Mouse (Mus musculus): ENCODE data around the gene Caly.

The Caly gene

GRCm38 (mm10) chr7:140081408-140082241 is 723 bp downstream of the Caly start:
- no peak for DNase-seq (ENCODE audit: low spot score in 2 of 2)

GRCm38 (mm10) chr7:140080503-140081156 is 1.7 kb downstream of the Caly start:
- no peak for DNase-seq (ENCODE audit: low spot score in 2 of 2)

- no peak for DNase-seq (ENCODE audit: low spot score in 2 of 2)
Observed at GRCm38 (mm10) chr7:140078711-140079110, 3.6 kb downstream of the Caly start.

GRCm38 (mm10) chr7:140077698-140078097 is 4.7 kb downstream of the Caly start:
- DNase-seq (ENCODE audit: low spot score in 2 of 2): no peak

GRCm38 (mm10) chr7:140070042-140070711 is 12.2 kb downstream of the Caly start:
- DNase-seq (ENCODE audit: low spot score in 2 of 2): no peak

DNA sequence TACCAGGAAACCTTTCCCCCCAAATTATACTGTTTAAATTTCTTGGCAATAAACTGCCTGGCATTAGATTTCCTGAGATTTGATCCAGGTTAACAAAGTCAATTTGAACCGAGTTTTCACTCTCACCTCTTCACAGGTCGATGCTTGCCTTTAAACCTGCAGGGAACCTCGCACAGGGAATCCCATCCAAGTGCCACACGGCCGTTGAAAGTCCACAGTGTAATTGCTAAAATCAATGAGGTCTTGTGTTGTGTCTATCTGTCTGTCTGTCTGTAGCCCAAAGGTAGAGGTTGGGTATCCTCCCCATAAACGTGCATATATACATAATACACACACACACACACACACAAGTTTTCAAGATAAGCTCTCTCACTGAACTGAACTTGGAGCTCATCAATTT is 15.0 kb downstream of the Caly start:
- DNase-seq (ENCODE audit: low spot score in 2 of 2): no peak

GRCm38 (mm10) chr7:140063092-140063491 is 19.3 kb downstream of the Caly start:
- peak in 1 of 2 experiments; percentile 56 for DNase-seq (ENCODE audit: low spot score in 2 of 2)

DNA sequence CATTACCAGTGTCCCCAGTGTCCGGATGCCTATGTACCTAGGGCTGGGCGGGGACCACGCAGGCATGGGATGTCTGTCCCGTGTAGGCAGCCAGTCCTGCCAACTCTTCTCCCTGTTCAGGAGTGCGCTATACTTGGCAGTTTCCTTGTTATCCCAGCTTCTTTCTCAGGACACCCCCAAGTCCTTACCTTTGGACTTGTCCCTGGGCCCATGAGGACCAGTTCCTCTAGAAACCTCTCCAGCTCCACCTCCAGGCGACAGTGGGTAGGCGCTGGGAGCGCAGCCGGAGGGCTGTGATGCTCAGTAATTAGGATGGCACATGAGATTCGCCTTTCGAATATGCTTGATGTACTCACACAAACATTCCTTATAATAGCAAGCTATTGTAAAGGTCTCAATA is 20.0 kb downstream of the Caly start:
- peak in 1 of 2 experiments; percentile 47 for DNase-seq (ENCODE audit: low spot score in 2 of 2)

GRCm38 (mm10) chr7:140061832-140062130 is 20.6 kb downstream of the Caly start:
- DNase-seq (ENCODE audit: low spot score in 2 of 2): no peak

GRCm38 (mm10) chr7:140060936-140061831 is 21.2 kb downstream of the Caly start:
- peak; percentile 57 to 63 for DNase-seq (ENCODE audit: low spot score in 2 of 2)

GRCm38 (mm10) chr7:140059601-140060000 is 22.7 kb downstream of the Caly start:
- no peak for DNase-seq (ENCODE audit: low spot score in 2 of 2)

DNA sequence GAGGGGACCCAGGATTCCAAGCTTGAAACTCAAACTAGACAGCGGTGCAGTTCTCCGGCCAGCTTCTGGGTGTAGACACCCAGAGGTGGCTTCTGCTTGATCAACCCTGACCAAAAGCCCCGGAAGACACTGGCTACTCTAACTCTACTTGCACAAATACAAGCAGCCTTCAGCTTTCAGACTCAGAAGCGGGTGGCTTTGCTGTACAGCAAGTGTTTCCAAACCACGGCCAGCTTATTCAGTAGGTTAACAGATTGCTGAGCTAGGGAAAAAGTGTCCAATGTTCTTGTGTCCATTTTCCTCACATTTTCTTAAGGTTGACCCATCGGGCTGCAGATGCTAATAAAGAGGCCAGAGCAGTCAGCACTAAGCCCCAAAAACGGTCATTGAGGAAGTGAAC is 23.8 kb downstream of the Caly start:
- DNase-seq (ENCODE audit: low spot score in 2 of 2): no peak

DNA sequence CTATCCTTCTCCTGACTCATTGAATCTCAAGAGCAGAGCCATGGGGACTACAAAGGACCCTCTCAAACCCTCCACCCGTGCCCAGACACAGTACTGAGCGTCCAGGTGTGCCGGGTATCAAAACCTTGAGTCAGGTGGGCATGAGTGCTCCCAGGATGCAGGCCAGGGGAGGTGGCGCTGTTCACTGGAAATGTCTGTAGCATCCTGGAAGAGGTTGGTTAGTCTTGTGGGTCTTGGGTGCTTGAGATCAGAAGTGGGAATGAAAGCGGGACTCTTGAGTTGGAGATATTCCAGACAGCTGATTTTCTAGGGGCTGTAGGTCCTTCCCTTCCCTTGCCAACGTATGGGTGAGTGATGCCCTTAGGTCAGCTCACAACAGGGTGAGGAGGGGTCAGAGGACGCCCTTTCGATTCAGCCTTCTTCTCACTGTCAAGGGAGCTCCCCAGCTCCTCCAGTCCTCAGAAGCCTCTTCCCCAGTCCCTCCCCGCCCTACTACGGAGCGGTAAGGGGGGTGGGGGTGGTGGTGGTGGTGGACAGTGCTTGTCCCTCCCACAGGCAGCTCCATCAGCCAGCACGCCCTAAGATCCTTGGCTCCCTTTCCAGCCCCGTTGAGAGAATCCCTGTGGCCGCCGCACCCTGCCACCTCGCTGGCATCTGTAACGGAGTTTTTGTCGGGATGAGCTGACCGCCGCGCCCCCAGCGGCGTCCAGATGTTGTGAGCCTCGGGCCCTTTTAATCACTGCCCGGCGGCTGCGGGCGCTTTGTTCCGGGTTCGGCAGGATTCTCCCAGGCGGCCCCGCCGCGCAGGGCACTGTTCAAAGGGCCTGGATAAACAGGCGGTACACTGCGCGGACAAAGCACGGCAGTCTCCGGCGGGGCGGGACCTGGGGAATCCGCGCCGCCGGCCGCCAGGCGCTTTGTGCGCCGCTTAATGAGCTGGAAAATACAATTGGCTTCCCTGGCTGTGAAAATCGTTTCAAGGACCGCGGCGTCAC is 24.6 kb downstream of the Caly start:
- DNase-seq (ENCODE audit: low spot score in 2 of 2): peak in 1 of 2 experiments; percentile 31

GRCm38 (mm10) chr7:140054124-140054523 is 28.2 kb downstream of the Caly start:
- no peak for DNase-seq (ENCODE audit: low spot score in 2 of 2)

- DNase-seq (ENCODE audit: low spot score in 2 of 2): peak in 1 of 2 experiments; percentile 47
Observed at GRCm38 (mm10) chr7:140049115-140049689, 33.1 kb downstream of the Caly start.

DNA sequence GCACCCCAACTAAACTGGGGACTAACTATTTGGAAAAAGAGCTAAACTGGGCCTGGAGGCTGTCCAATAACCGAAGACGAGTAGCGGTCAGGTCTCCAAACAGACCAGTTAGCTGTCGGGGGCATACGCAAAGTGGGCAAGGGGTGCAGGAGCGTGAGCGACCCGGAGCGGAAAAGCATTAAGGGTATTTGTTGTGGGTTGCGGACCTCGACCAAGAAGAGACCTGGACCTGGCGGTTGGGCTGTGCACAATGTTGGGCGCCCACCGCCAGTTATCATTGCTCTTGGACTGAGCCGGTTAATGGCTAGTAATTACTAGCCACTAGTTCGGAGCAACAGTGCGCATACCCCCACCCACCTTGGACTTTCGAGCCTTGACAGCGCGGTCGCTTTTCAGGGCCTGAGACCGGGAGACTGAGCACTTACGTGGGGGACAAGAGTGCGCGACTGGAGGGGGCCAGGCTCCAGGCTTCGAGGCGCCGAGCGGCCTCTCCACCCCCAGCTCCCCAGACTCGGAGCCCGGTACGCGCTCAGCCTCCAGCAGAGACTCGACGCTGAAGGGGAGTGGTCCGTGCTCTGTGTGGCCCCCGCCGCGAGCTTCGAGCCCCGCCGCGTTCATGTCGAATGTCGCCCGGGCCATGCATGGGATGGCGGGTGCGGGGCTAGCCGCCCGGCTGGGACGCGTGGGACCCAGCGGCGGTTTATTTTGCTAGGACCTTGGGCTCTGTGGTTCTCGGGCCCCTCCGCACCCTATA is 33.8 kb downstream of the Caly start, which contains the start of gene Msx3:
TSS of gene Msx3 (minus strand) at position 729 of the 754 bp plus-strand sequence.
- DNase-seq (ENCODE audit: low spot score in 2 of 2): peak in 1 of 2 experiments; percentile 12

GRCm38 (mm10) chr7:140047811-140048311 is 34.5 kb downstream of the Caly start:
- peak in 1 of 2 experiments; percentile 42 for DNase-seq (ENCODE audit: low spot score in 2 of 2)

GRCm38 (mm10) chr7:140045546-140045945 is 36.8 kb downstream of the Caly start:
- no peak for DNase-seq (ENCODE audit: low spot score in 2 of 2)

GRCm38 (mm10) chr7:140042728-140043127 is 39.6 kb downstream of the Caly start:
- no peak for DNase-seq (ENCODE audit: low spot score in 2 of 2)
